Mouse (Mus musculus) CH12.LX (cell line): ENCODE results near the gene Prkaa2.

Experiments used
- CHD1 ChIP-seq: IDR thresholded peaks from 2 replicates; pipeline ENCODE4 v1.6.1; 2012; ENCODE audit warnings: low read depth, low read length, improper control_type of control experiment, inconsistent platforms
- CHD2 ChIP-seq: IDR thresholded peaks from 2 replicates; pipeline ENCODE4 v1.6.1; 2011; ENCODE audit warnings: low read length, improper control_type of control experiment
- CTCF ChIP-seq, 2 experiments: IDR thresholded peaks in 1 of 2; conservative IDR thresholded peaks in 1 of 2; 2 replicates each; pipeline ENCODE4 v1.5.1; 2011 to 2012; ENCODE audit warnings: low read depth in 2 of 2, low read length in 2 of 2, improper control_type of control experiment in 1 of 2, inconsistent platforms in 1 of 2, mild to moderate bottlenecking in 1 of 2, moderate library complexity in 1 of 2
- ELF1 ChIP-seq: IDR thresholded peaks from 2 replicates; pipeline ENCODE4 v1.6.1; 2014; ENCODE audit warnings: low read depth, mild to moderate bottlenecking, inconsistent platforms, low read length, improper control_type of control experiment
- JUND ChIP-seq: conservative IDR thresholded peaks from 2 replicates; pipeline ENCODE4 v1.6.1; 2011; ENCODE audit warnings: low read depth, low read length, improper control_type of control experiment
- MAX ChIP-seq: IDR thresholded peaks from 2 replicates; pipeline ENCODE4 v1.6.1; 2011; ENCODE audit warnings: low read length, improper control_type of control experiment
- POLR2A ChIP-seq: IDR thresholded peaks from 2 replicates; pipeline ENCODE4 v1.6.1; 2011; ENCODE audit warnings: low read depth, mild to moderate bottlenecking, improper control_type of control experiment, low read length
- SMC3 ChIP-seq: IDR thresholded peaks from 2 replicates; pipeline ENCODE4 v1.6.1; 2011; ENCODE audit warnings: low read depth, low read length, improper control_type of control experiment
- TCF12 ChIP-seq: IDR thresholded peaks from 2 replicates; pipeline ENCODE4 v1.6.1; 2014; ENCODE audit warnings: low read depth, mild to moderate bottlenecking, inconsistent platforms, low read length, improper control_type of control experiment
- UBTF ChIP-seq: IDR thresholded peaks from 2 replicates; pipeline ENCODE4 v1.6.1; 2012; ENCODE audit warnings: low read depth, mild to moderate bottlenecking, inconsistent platforms, low read length, improper control_type of control experiment, moderate library complexity
- USF2 ChIP-seq: conservative IDR thresholded peaks from 2 replicates; pipeline ENCODE4 v1.6.1; 2011; ENCODE audit warnings: low read depth, low read length, improper control_type of control experiment
- ZMIZ1 ChIP-seq: IDR thresholded peaks from 2 replicates; pipeline ENCODE4 v1.6.1; 2012; ENCODE audit warnings: low read depth, mild to moderate bottlenecking, inconsistent platforms, low read length, improper control_type of control experiment
- ZNF384 ChIP-seq: IDR thresholded peaks from 2 replicates; pipeline ENCODE4 v1.6.1; 2012; ENCODE audit warnings: low read depth, low read length, improper control_type of control experiment, inconsistent platforms

- TF ChIP-seq JUND (no peak), SMC3 (no peak), USF2 (no peak), CTCF (conservative IDR thresholded peaks at IDR 0.05 in 1 of 2, IDR thresholded peaks at IDR 0.05 in 1 of 2; ENCODE audit: low read depth in 2 of 2, low read length in 2 of 2) (no peak), POLR2A (no peak), UBTF (0 out of 2 replicates have a peak, but pooled peaks have one; percentile 42), ZMIZ1 (no peak), MAX (no peak), ZNF384 (no peak), TCF12 (no peak), CHD1 (no peak), CHD2 (no peak), ELF1 (no peak)
Observed at GRCm38 (mm10) chr4:105109199-105109989, at the start of gene Prkaa2.
